Mouse (Mus musculus) embryo, embryonic 10 days (tissue): ENCODE results near the gene Pkn3.
"Not testable (repeated sequence)": the region's sequence is repeated elsewhere in the genome, so short reads cannot be mapped to it uniquely, and the experiment has no call there.

Source experiments
- DNase-seq: peaks from one replicate; pipeline ENCODE4 v3.0.0-alpha.2; 2015; ENCODE audit warnings: low spot score

Pkn3 gene

GRCm38 (mm10) chr2:30077502-30078348, at the start of gene Pkn3:
Pkn3 (plus strand) TSS chr2:30077684.
- peak; percentile 94 for DNase-seq

- DNase-seq: no peak
Measured at GRCm38 (mm10) chr2:30032244-30032846, 45.1 kb upstream of the Pkn3 start.

GRCm38 (mm10) chr2:30032957-30033356, 44.5 kb upstream of the Pkn3 start:
- DNase-seq: no peak

- DNase-seq: no peak
Measured at GRCm38 (mm10) chr2:30037762-30038161, 39.7 kb upstream of the Pkn3 start.

- DNase-seq: no peak
Measured at GRCm38 (mm10) chr2:30038370-30038769, 39.1 kb upstream of the Pkn3 start.

DNA sequence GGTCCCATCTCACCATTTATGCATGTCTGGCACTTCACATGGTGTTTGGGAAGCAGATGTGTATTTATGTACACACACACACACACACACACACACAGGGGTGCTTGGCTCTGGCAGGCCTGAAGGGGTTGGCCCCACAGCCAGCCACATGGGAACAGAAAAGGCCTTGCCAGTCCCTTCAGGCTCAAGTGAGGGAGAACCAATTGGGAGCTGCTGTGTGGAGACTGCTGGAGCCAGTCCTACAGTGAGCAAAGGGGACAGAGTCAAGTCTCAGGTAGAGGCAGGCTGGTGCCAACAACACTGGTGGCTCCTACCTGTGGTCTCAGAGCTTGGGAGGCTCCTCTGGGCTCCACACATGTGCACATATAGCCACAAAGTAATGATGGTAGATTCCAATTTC, 37.8 kb upstream of the Pkn3 start:
- DNase-seq: no peak

- peak; percentile 93 for DNase-seq
Measured at GRCm38 (mm10) chr2:30042445-30042844, 35.0 kb upstream of the Pkn3 start.

DNA sequence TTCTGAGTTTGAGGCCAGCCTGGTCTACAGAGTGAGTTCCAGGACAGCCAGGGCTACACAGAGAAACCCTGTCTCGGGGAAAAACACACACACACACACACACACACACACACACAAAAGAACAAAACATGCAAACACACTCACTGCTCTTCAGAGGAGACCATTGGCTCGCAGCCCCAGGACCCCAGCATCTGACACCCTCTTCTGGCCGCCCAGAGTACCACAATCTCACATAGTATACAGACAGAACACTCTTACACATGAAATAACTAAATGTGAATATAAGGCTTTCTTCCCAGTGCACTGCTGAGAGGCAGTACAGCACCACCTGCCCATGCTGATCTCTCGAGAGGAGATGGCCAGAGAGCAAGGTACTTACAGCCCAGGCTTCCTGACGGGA, 32.9 kb upstream of the Pkn3 start:
- no peak for DNase-seq

GRCm38 (mm10) chr2:30047127-30047526, 30.4 kb upstream of the Pkn3 start:
- no peak for DNase-seq

GRCm38 (mm10) chr2:30048101-30048501, 29.4 kb upstream of the Pkn3 start:
- DNase-seq: no peak

DNA sequence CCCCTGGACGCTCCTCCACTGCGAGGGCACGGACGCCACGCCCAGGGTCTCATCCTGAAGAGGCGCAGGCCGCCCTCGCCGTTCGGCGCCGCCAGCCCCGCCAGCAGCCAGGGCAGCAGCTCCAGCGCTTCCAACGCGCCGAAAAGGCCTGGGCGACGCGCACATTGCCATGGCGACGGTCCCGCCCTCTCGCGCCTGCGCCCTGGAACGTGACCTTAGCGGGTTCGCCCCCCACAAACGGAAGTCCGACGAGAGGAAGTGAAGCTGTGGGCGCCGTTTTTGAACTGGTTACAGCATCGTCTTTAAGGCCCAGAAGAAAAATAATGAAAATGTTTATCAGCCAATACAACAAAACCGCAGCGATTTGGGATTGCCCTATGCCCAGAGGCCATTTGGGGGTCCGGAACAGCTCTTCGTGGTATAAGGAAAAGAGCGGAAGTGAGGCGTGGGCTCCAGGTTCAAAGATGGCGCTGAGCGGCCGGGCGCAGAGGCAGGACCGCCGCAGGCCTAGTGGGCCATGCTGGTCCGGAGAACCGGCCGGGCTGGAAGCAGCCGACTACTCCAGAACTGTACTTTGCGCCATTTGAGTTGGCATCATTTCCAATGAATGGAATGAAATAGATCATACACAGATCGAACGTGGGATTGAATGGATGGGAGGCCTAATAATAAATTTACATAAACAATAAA, 28.6 kb upstream of the Pkn3 start, which contains the start of gene Wdr34:
Gene Wdr34 (minus strand): TSS at position 183 of the 690 bp plus-strand sequence.
- peak; percentile 100 for DNase-seq

DNA sequence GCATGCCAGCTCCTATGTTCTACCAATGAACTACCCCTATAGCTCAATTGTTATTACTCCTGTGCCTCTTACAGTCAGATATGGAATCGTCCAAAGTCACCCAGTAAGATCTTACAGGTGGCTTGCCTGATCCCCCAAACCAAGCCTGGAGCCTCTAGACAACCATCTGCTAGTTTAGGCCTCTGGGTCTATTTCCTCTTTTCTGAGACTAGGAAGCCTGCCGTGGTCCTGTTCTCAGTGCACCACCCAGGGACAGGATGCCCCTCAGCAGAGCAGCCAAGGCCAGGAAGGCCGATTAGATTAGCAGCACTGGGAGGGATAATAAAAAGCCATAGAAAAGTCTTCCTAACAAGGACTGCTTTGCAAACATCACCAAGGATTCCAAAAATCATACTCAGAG, 27.7 kb upstream of the Pkn3 start:
- no peak for DNase-seq

DNA sequence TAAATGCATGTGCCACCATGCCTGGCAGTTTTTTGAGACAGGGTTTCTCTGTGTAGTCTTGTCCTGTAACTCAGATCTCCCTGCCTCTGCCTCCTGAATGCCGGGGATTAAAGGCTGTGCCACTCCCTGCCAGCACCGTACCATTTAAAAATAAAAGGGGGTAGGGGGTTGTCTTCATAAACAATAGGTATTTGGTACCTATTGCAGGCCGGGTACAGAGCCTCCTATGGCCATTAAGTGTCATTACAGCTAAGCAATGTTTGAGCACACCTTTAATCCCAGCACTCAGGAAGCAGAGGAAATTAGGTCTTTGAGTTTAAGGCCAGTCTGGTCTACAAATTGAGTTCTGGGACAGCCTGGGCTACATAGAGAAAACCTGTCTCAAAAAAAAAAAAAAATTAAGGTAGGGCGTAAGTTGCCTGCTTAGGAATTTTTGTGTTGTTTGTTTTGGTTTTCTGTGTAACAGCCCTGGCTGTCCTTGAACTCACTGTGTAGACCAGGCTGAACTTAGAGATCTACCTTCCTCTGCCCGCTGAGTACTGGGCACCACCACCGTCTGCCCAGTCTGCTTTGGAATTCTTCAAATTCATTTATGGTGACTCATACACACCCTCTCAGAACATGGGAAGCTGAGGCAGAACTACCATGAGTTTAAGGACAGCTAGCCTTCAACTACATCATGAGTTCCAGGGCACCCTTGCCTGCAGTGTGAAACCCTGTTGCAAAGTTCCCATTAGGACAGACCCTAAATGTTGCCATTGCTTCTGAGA, 25.3 kb upstream of the Pkn3 start:
- no peak for DNase-seq

DNA sequence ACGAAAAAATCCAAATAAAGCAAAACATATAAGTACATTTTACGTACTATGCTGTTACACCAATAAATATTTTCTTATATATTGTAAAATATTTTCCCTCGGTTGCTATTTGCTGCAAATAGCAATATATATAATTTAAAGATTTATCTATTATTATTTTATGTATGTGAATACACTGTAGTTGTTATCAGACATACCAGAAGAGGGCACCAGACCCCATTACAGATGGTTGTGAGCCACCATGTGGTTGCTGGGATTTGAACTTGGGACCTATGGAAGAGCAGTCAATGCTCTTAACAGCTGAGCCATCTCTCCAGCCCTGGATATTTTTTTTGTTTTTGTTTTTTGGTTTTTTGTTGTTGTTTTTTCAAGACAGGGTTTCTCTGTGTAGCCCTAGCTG, 22.2 kb upstream of the Pkn3 start:
- DNase-seq: not testable (repeated sequence)

- no peak for DNase-seq
Measured at GRCm38 (mm10) chr2:30056736-30057135, 20.7 kb upstream of the Pkn3 start.

DNA sequence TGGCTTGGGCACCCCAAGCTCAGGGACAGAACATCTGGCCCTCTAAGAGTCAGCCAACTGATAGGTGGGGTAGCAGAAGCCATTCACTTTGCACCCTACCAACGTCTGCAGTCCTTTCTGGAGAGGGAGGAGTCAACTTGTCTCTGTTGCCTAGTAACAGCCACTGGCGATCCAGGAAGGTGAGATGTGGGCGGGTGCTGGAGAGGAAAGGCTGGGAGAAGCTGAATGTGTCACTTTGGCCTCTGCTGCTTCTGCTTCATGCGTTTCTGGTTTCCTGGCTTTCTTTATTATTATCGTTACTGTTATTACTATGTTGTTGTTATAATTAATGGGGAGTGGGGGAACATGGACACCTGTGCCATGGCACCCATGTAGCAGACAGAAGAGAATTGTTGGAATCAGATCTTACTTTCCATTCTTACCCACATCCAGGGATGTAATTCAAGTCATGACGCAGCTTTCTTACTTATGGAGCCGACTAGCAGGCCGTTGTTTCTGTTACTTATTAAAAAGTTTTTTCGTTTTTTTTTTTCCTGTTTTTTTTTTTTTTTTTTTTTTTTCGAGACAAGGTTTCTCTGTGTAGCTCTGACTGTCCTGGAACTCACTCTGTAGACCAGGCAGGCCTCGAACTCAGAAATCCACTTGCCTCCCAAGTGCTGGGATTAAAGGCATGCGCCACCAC, 20.1 kb upstream of the Pkn3 start, which contains the start of gene Set:
Gene Set (plus strand): TSS at position 156 of the 682 bp plus-strand sequence.
- peak; percentile 73 for DNase-seq

DNA sequence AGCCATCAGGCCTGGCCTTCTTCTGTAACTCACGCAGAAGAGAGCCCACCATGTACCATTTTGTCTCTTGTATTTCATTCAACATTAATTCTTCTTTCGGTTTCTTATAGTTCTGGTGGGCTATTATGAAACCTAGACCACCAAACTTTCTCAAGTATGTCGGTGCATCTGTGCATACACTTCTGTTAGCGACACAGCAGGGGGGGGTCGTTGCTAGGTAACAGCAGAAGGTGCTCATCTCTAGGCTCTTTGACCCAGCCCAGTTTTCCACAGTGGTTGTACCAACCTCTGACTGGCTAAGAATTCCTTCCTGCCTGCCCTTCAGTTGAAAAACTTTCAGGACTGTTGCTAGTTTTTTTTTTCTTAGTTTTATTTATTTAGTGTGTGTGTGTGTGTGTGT, 19.1 kb upstream of the Pkn3 start:
- DNase-seq: peak; percentile 44

DNA sequence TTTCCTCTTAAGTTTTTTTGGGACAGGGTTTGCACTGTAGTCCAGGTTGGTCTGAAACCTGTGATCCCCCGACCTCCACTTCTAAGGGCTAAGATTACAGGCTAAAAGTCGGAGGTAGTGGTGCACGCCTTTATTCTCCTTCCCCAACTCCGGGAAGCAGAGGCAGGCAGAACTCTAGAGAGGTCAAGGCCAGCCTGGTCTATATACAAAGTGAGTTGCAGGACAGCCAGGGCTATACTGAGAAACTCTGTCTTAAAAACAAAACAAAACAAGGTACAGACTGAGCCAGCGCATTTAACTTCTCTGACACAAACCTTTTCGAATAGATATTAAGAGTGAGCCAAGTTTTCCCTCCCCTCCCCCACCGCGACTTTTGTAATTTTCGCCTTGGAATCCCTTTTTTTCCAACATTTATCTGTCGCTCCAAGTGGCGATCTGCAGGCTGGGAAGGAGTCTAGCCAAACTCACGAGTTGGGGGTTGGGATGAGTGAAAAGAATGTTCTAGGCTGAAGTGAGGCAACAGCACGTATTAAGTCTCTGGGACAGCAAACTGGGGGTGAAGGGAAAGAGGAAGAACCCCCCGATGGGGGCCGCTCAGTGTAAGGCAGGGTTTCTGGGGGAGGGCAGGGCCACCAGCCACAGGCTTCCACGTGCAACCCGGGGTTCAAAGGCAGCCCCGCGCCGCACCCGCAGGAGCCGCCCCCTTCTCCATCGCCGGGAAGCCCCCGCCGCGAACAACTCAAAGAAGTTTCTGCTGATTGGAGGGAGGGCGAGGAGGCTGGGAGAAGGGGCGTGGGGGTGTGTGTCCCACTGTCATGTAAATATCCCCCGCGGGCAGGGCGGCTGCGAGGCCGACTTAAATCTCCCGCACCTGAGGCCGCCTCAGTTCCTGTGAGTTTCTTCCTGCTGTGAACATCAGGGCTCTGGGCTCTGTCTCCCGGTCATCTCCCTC, 16.0 kb upstream of the Pkn3 start:
- peak; percentile 90 for DNase-seq

DNA sequence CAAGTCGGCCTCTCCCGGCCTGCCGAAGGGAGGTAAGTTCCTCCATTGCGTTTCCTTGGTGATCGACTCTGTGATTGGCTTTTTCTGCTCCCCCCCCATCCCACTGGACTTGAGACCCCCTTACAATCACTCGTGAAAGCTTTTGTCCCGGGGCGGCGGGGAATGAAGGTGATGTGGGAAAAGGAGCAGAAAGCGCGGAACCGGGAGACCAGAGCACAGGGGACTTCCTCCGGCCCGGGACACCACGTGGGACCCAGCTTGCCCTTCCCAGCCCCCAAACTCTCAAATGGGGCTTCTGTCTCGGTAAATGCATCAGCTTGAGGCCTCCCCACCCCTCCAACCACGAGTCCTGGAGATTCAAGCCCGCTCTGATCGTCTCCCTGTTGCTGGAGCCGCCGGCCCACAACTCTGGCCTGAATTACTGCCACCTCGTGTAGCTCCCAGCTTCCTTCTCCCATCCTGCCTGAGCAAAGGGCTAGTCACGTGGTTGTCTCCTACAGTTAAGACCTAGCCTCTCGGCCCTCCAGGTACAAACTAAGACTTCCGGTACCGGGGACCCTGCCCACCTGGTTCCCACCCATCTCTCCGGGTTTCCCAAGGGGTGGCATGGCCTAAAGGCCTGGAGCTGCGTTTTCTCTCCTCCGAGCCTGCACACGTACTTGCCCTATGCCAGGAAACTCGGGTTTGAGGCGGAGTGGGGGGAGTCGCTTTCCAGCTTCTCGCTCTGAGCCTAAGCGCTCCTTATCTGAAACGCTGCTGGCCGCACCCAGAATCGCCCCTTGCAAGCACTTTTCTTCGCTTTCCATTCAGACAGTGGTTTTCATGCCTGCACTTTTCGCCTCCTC, 15.0 kb upstream of the Pkn3 start:
- peak; percentile 83 for DNase-seq
